Mouse (Mus musculus): ENCODE measurements at regions not wholly inside any gene's neighbourhood (a gene's known extent, or its start where the extent isn't known, plus 50 kb on each side); places are given as distances from the start of the nearest gene placed in this dataset.

DNA sequence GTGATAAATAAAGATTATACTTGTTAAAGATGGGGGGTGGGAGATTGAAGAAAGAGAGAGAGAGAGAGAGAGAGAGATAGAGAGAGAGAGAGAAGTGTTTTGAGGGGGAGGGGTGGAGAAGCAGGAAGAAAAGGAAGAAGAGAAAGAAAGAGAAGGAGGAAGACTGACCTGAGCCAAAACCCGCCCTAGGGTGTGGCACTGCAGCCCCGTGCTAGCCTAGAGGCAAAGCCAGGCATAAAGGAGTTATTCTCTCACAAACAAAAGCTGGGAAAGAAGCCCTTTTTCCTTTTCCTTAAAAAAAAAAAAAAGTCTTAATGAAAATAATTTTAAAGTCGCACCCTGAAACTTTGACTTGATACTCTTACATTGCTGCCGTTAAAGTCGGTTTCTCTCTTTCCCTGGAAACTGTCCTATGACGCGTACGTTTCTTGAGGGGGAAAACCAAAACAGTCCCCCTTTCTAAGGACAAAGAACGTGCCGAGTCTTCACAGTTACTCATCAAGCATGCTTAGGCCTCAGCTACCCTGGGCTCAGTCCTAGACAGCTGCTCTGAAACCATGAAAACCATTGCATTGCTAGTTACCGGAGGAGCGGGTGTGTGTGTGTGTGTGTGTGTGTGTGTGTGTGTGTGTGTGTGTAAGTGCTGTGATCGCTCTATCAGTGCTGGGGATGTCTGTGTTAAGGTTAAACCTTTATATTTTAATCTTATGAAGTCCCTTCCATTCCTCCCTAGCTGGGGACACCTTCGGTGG is 53.6 kb upstream of the Klf3 start:
- no peak for TF ChIP-seq CTCF (conservative IDR thresholded peaks at IDR 0.05 in 1 of 2, IDR thresholded peaks at IDR 0.05 in 1 of 2; ENCODE audit: low read depth in 2 of 2, low read length in 2 of 2)
- no peak for TF ChIP-seq NRF1 (IDR thresholded peaks at IDR 0.05; ENCODE audit: low read depth, low read length)
- TF ChIP-seq MAX (IDR thresholded peaks at IDR 0.05; ENCODE audit: low read length), result no peak
- no peak for TF ChIP-seq E2F4 (IDR thresholded peaks at IDR 0.05; ENCODE audit: insufficient replicate concordance, low read depth, low read length)
- no peak for TF ChIP-seq MAFK (IDR thresholded peaks at IDR 0.05; ENCODE audit: insufficient replicate concordance, low read length)
- TF ChIP-seq ZNF384 (IDR thresholded peaks at IDR 0.05; ENCODE audit: low read depth, low read length), result no peak
- TF ChIP-seq USF1 (IDR thresholded peaks at IDR 0.05; ENCODE audit: low read depth, low read length), result no peak

Measured in CH12.LX (cell line).